Mouse (Mus musculus) 3T3-L1 (cell line): ENCODE measurements around the gene B3glct.

Experiments
- DNase-seq: peaks from one replicate; pipeline ENCODE4 v3.0.0-alpha.2; 2015; ENCODE audit warnings: low read depth, low spot score

B3glct gene

GRCm38 (mm10) chr5:149663417-149663816 is 14.6 kb upstream of the B3glct start:
- DNase-seq, result no peak

GRCm38 (mm10) chr5:149677196-149677595 is 834 bp upstream of the B3glct start:
- peak; percentile 54 for DNase-seq

DNA sequence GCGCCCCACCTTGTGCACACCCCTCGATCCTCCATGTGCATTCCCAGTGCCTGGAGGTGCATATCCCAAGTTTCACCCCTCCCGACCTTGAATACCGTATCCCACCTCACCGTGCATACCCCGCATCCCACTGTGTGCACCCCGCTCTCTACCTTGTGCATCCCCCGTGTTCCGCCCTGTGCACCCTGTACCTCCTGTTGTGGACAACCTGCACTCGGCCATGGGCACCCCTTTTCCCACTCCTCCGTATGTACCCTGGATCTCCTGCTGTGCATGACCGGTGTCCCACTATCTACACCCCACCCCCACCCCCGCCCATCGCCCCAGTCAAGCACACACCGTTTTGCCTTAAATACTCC is 939 bp downstream of the B3glct start:
- DNase-seq, result no peak

- DNase-seq, result no peak
Measured at GRCm38 (mm10) chr5:149679362-149679761, 1.3 kb downstream of the B3glct start.

- no peak for DNase-seq
Measured at GRCm38 (mm10) chr5:149679886-149680285, 1.9 kb downstream of the B3glct start.

GRCm38 (mm10) chr5:149680946-149681345 is 2.9 kb downstream of the B3glct start:
- DNase-seq, result peak; percentile 80

DNA sequence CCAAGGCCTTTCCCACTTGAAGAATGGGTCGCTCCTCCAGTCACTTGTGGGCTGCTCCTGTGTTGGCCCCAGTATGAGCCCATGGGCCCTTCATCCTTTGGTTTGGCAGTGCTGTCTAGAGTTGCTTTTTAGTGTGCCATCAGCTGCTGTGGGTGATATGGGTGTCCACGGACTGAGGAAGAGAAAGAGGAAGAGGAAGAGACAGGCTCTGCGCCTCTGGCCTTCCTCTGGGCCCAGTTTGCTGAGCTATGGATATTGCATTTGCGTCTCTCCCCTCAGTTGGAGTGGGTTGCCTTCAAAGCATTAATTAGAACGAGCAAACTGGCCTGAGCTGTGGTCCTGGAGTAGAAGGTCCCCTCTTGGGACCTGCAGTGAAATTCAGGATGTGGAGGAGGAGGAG is 11.8 kb downstream of the B3glct start:
- DNase-seq, result no peak

DNA sequence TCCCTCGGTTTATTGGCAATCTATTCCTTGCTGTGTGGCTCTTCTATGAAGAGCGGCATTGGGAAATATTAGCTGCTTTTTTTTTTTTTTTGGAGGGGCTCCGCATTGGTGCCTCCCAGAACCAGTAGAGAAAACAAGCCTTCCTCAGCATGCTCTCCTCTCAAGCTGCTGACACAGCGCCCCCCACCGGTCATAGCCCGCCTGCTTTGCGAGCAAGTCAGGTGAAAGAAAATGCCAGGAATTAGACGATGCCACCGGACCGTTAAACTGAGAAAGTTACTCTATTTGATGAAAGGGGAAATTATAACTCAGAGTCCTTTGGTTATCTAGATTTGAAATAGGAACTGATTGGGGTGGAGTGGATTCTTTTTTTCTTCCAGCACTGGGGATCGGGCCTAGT is 14.5 kb downstream of the B3glct start:
- no peak for DNase-seq

GRCm38 (mm10) chr5:149693200-149693599 is 15.2 kb downstream of the B3glct start:
- DNase-seq, result no peak

- DNase-seq, result no peak
Measured at GRCm38 (mm10) chr5:149693968-149694367, 15.9 kb downstream of the B3glct start.

- DNase-seq, result no peak
Measured at GRCm38 (mm10) chr5:149695077-149695750, 17.2 kb downstream of the B3glct start.

GRCm38 (mm10) chr5:149702770-149703169 is 24.7 kb downstream of the B3glct start:
- DNase-seq, result no peak

DNA sequence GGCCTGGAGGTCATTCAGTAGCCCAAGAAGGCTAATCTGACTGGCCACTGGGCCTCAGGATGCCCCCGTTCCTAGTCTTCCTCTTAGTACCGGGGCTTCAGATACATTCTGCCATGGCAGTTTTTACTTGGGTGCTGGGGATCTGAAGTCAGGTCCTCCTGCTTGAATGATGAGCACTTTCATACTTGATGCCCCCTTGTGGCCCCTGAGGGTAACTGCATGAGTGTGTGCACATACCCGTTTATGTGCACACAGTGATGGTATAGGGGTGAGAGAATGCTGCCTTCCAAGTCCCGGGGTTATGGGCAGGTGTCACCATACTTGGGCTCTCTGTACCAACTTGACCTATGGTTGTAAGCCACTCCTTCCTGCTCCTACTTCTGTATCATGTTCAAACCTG is 33.5 kb downstream of the B3glct start:
- peak; percentile 31 for DNase-seq

DNA sequence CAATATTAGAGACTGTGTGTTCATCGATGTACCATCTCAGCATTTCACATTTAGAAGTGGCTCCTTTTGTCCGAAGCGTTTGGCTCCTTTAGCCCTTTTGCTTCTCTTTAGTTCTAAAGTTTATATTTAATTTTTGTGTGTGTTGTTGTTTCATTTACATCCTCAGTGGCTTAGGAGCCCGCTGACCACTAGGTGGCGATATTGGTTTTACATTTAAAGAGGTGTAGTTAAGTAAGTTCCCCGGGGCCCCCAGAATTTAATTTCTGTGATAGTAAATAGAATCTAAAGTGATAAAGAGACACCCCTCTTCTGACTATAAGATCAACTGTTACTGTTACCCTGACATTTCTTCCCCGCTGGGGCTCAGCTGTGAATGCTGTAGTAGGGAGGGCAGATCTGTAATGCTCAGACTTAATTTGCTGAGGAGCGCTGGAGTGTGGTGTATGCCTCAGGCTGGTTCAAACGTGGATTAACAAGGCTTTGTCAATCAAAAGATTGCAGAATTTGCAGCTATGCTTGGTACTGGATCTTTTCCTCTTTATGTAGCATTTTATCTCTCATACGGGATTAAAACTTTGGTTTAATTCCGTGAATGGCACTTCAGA is 35.2 kb downstream of the B3glct start:
- peak; percentile 83 for DNase-seq

GRCm38 (mm10) chr5:149713834-149714233 is 35.8 kb downstream of the B3glct start:
- DNase-seq, result no peak

DNA sequence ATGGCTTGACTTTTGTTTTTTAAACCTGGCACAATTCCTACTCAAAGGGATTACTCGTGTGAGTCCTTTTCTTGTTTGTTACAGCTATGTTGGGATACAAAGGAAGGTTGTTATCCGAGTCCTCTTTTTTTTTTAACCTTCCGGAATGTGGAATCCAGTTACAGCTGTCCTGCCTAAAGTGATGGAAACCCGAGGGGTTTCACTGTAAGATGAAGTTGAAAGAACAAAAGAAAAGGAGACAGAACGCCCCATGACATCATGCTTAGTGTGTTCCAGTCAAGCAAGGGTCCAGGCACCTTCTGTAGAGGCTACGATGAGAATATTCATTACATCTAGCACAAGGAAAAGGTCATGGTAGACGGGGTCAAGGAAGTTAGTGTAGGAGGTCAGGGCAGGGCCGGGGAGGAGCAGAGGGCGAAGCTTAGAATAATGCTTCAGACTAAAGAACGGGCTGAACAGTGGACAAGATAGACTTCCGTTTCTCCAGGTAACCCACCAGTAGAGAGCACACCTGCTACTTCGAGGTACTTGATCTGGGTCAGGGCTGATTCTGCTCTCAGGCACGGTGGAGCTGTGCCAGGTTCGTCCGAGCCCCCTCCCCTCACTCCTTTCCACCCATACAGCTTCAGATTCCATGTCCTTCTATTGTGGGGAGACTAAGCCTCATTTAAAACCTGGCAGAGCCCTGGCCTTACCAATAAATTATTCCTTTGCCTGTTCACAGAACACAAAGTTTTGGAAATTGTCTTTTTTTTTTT is 37.7 kb downstream of the B3glct start:
- no peak for DNase-seq

DNA sequence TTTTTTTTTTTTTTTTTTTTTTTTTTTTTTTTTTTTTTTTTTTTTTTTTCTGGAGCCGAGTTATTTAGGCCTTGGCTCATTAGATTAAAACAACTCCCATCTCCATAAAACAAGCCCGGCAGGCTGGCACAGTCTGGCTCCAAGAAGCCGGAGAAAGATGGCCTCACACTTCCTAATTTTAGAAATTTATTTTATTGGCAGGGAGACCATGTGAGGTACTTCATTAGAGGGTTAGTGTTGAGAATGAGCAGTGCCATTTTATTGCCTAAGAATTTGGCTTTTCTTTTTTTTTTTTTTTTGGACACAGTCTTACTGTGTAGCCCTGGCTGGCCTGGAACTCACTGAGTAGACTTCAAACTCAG is 38.3 kb downstream of the B3glct start:
- DNase-seq, result no peak

DNA sequence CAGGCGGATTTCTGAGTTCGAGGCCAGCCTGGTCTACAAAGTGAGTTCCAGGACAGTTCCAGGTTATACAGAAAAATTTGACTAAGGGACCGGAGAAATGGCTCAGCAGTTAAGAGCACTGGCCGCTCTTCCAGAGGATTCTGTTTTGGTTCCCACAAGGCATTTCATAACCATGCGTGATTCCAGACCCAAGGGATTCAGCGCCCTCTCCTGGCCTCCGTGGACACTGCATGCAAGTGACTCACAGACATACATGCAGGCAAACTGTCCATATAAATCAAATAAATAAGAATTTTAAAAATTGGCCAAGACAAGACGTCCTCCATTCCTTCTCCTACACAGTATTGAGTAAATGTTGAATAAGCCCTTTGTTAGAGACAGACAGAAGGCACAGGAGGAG is 53.7 kb downstream of the B3glct start:
- no peak for DNase-seq

GRCm38 (mm10) chr5:149737210-149737609 is 59.2 kb downstream of the B3glct start:
- DNase-seq, result no peak

DNA sequence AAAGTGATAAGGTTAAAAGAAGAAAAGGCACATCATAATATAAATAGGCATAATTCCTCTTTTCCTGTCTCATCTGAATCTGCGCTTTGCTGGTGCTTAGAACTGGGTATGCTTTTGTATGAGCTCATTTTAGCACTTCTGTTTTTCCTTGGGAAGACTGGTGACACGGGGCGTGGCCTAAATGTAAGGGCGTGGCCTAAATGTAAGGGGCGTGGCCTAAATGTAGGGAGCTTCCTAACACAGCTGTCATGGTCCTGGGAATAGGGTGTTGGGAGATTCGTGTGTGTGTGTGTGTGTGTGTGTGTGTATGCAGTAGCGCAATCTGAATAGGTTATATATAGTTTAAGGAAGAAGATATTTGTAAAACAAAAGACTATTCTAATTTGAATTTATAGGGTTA is 62.1 kb downstream of the B3glct start:
- DNase-seq, result no peak

GRCm38 (mm10) chr5:149740703-149741102 is 62.7 kb downstream of the B3glct start:
- DNase-seq, result peak; percentile 32

DNA sequence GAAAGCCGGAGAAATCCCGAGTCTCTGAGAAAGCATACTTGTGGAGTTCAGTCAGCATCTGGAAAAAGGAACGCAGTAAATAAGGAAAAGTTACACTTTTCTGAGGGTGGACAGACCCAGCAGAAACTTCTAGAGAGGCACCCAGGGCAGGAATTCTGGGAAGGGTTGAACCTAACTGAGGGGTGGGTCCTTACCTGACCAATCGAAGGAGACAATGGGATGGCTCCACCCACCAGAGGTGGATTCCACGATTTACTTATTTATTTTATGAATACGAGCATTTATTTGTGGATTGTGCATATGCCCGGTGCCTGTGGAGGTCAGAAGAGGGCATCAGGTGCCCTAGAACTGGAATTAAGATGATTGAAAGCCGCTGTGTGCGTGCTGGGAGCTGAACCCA is 64.3 kb downstream of the B3glct start:
- no peak for DNase-seq

GRCm38 (mm10) chr5:149745079-149745478 is 67.0 kb downstream of the B3glct start:
- DNase-seq, result no peak
